Mouse (Mus musculus): ENCODE results near the gene Arfgap1. TPM values are rescaled to one million over a fixed set of nuclear protein-coding genes. Genes with fewer than 3 reads are reported as not detected.

Gene Arfgap1
- polyA plus RNA-seq, 1 experiment from 2014 or later: 101 TPM

- peak overlapping the region; percentile 67 for H3K4me3 ChIP-seq
- no peak for ATAC-seq (ENCODE audit: low FRiP score, low read depth)
- peak overlapping the region; percentile 81 for H3K9ac ChIP-seq
- H3K9me3 ChIP-seq: no peaks in the 10 kb centered on the region
- peak overlapping the region; percentile 83 for H3K4me2 ChIP-seq (replicated peaks)
- H3K27ac ChIP-seq: peak overlapping the region; percentile 96
- 9% methylated on average over 2 of the region's 2 CpGs for WGBS
- peaks cover 2% of the 10 kb centered on the region; the same call in 1 of the 2 replicates for H3K27me3 ChIP-seq (replicated peaks)
- H3K36me3 ChIP-seq: no peaks in the 10 kb centered on the region
- peaks cover 31% of the 10 kb centered on the region for H3K4me1 ChIP-seq
Measured at GRCm38 (mm10) chr2:180953638-180954037, 13.4 kb upstream of the Arfgap1 start.

GRCm38 (mm10) chr2:180954061-180955047 is 12.7 kb upstream of the Arfgap1 start, which contains the start of gene Nkain4:
Gene Nkain4, minus strand, starts transcription at chr2:180954699.
- peaks cover 31% of the 10 kb centered on the region for H3K4me1 ChIP-seq

GRCm38 (mm10) chr2:180959605-180960004 is 7.4 kb upstream of the Arfgap1 start:
- WGBS: 78% methylated on average over 7 of the region's 7 CpGs
- Histone ChIP-seq H3K36me3 (no peaks in the 10 kb centered on the region), H3K4me1 (no peaks in the 10 kb centered on the region), H3K4me2 (replicated peaks) (no peak overlapping the region), H3K27ac (no peak overlapping the region), H3K4me3 (no peak overlapping the region), H3K27me3 (replicated peaks) (peaks cover 2% of the 10 kb centered on the region; the same call in 1 of the 2 replicates), H3K9ac (no peak overlapping the region), H3K9me3 (no peaks in the 10 kb centered on the region)
- ATAC-seq (ENCODE audit: low FRiP score, low read depth): no peak

More at GRCm38 (mm10) chr2:180954061-180955047, 12.7 kb upstream of the Arfgap1 start, which contains the start of gene Nkain4:
- Histone ChIP-seq H3K27me3 (replicated peaks) (peaks cover 2% of the 10 kb centered on the region; the same call in 1 of the 2 replicates), H3K36me3 (no peaks in the 10 kb centered on the region), H3K4me3 (peak within 1 kb of the TSS; percentile 67), H3K4me2 (replicated peaks) (peak within 1 kb of the TSS; percentile 83), H3K9me3 (no peaks in the 10 kb centered on the region), H3K27ac (peak within 1 kb of the TSS; percentile 96), H3K9ac (peak within 1 kb of the TSS; percentile 81)
- peak; percentile 93 for ATAC-seq (ENCODE audit: low FRiP score, low read depth)
- under 1% methylated on average over 52 of the region's 52 CpGs for WGBS

GRCm38 (mm10) chr2:180960187-180960586 is 6.8 kb upstream of the Arfgap1 start:
- Histone ChIP-seq H3K9ac (no peak overlapping the region), H3K36me3 (no peaks in the 10 kb centered on the region), H3K4me3 (no peak overlapping the region), H3K4me1 (no peaks in the 10 kb centered on the region), H3K9me3 (no peaks in the 10 kb centered on the region), H3K27ac (no peak overlapping the region), H3K4me2 (replicated peaks) (no peak overlapping the region), H3K27me3 (replicated peaks) (peaks cover 2% of the 10 kb centered on the region; the same call in 1 of the 2 replicates)
- 82% methylated on average over 3 of the region's 3 CpGs for WGBS
- ATAC-seq (ENCODE audit: low FRiP score, low read depth): no peak

GRCm38 (mm10) chr2:180962616-180963308 is 4.3 kb upstream of the Arfgap1 start:
- Histone ChIP-seq H3K4me3 (no peak overlapping the region), H3K27ac (no peak overlapping the region), H3K9me3 (no peaks in the 10 kb centered on the region), H3K4me1 (peaks cover 8% of the 10 kb centered on the region), H3K36me3 (no peaks in the 10 kb centered on the region), H3K27me3 (replicated peaks) (no peaks in the 10 kb centered on the region), H3K9ac (no peak overlapping the region), H3K4me2 (replicated peaks) (no peak overlapping the region)
- WGBS: 78% methylated on average over 2 of the region's 2 CpGs
- no peak for ATAC-seq (ENCODE audit: low FRiP score, low read depth)

GRCm38 (mm10) chr2:180963956-180964355 is 3.1 kb upstream of the Arfgap1 start:
- no peak overlapping the region for H3K9ac ChIP-seq
- peaks cover 18% of the 10 kb centered on the region for H3K4me1 ChIP-seq
- WGBS: 3% methylated on average over 5 of the region's 5 CpGs
- no peak overlapping the region for H3K4me3 ChIP-seq
- no peaks in the 10 kb centered on the region for H3K27me3 ChIP-seq (replicated peaks)
- no peak overlapping the region for H3K27ac ChIP-seq
- ATAC-seq (ENCODE audit: low FRiP score, low read depth): 0 out of 2 replicates have a peak, but pooled peaks have one; percentile 26
- no peaks in the 10 kb centered on the region for H3K9me3 ChIP-seq
- no peaks in the 10 kb centered on the region; the same call in 1 of the 2 replicates for H3K36me3 ChIP-seq
- no peak overlapping the region for H3K4me2 ChIP-seq (replicated peaks)

GRCm38 (mm10) chr2:180966092-180966882 is 738 bp upstream of the Arfgap1 start:
- Histone ChIP-seq H3K36me3 (peaks cover 11% of the 10 kb centered on the region; the same call in 1 of the 2 replicates), H3K27ac (peak overlapping the region; percentile 68; the same call in 1 of the 2 replicates), H3K9me3 (no peaks in the 10 kb centered on the region), H3K4me1 (peaks cover 20% of the 10 kb centered on the region), H3K4me2 (replicated peaks) (peak overlapping the region; percentile 94), H3K9ac (peak overlapping the region; percentile 95), H3K27me3 (replicated peaks) (no peaks in the 10 kb centered on the region), H3K4me3 (peak overlapping the region; percentile 91)
- no peak for ATAC-seq (ENCODE audit: low FRiP score, low read depth)
- WGBS: 17% methylated on average over 14 of the region's 14 CpGs

GRCm38 (mm10) chr2:180981133-180981532 is 14.1 kb downstream of the Arfgap1 start:
- Histone ChIP-seq H3K9ac (no peak overlapping the region), H3K36me3 (peaks cover 69% of the 10 kb centered on the region), H3K27ac (no peak overlapping the region), H3K27me3 (replicated peaks) (no peaks in the 10 kb centered on the region), H3K4me1 (no peaks in the 10 kb centered on the region), H3K9me3 (no peaks in the 10 kb centered on the region), H3K4me2 (replicated peaks) (no peak overlapping the region), H3K4me3 (no peak overlapping the region)
- 84% methylated on average over 6 of the region's 6 CpGs for whole genome bisulfite sequencing
- no peak for ATAC-seq (ENCODE audit: low FRiP score, low read depth)

- WGBS: 82% methylated on average over 2 of the region's 2 CpGs
- no peak overlapping the region for H3K4me2 ChIP-seq (replicated peaks)
- peaks cover 26% of the 10 kb centered on the region for H3K36me3 ChIP-seq
- no peak for ATAC-seq (ENCODE audit: low FRiP score, low read depth)
- no peaks in the 10 kb centered on the region for H3K27me3 ChIP-seq (replicated peaks)
- H3K9ac ChIP-seq: no peak overlapping the region
- H3K4me1 ChIP-seq: peaks cover 16% of the 10 kb centered on the region
- no peak overlapping the region for H3K4me3 ChIP-seq
- H3K9me3 ChIP-seq: no peaks in the 10 kb centered on the region
- no peak overlapping the region for H3K27ac ChIP-seq
Measured at GRCm38 (mm10) chr2:180985635-180986034, 18.6 kb downstream of the Arfgap1 start.

GRCm38 (mm10) chr2:180986449-180986848 is 19.4 kb downstream of the Arfgap1 start, which contains the start of gene Col20a1:
Gene Col20a1, plus strand, starts transcription at chr2:180986535.
- peaks cover 16% of the 10 kb centered on the region for H3K4me1 ChIP-seq
- 52% methylated on average over 2 of the region's 2 CpGs for WGBS
- no peak within 1 kb of the TSS for H3K9ac ChIP-seq
- peaks cover 18% of the 10 kb centered on the region for H3K36me3 ChIP-seq
- no peak within 1 kb of the TSS for H3K4me2 ChIP-seq (replicated peaks)
- no peak within 1 kb of the TSS for H3K4me3 ChIP-seq
- no peaks in the 10 kb centered on the region for H3K9me3 ChIP-seq
- no peak within 1 kb of the TSS for H3K27ac ChIP-seq
- H3K27me3 ChIP-seq (replicated peaks): no peaks in the 10 kb centered on the region
- ATAC-seq (ENCODE audit: low FRiP score, low read depth): no peak

GRCm38 (mm10) chr2:180987001-180987400 is 20.0 kb downstream of the Arfgap1 start:
- peaks cover 16% of the 10 kb centered on the region for H3K4me1 ChIP-seq
- no peak overlapping the region for H3K9ac ChIP-seq
- no peak for ATAC-seq (ENCODE audit: low FRiP score, low read depth)
- H3K9me3 ChIP-seq: no peaks in the 10 kb centered on the region
- H3K4me3 ChIP-seq: no peak overlapping the region
- H3K36me3 ChIP-seq: peaks cover 12% of the 10 kb centered on the region
- H3K27me3 ChIP-seq (replicated peaks): no peaks in the 10 kb centered on the region
- WGBS: 53% methylated on average over 1 of the region's 1 CpGs
- H3K4me2 ChIP-seq (replicated peaks): no peak overlapping the region
- no peak overlapping the region for H3K27ac ChIP-seq
